Mouse (Mus musculus) adrenal gland, adult 8-10 months (tissue): ENCODE measurements at regions not wholly inside any gene's neighbourhood (a gene's known extent, or its start where the extent isn't known, plus 50 kb on each side); places are given as distances from the start of the nearest gene placed in this dataset.
"Not testable (repeated sequence)": the region's sequence is repeated elsewhere in the genome, so short reads cannot be mapped to it uniquely, and the experiment has no call there.

Source experiments
- DNase-seq: peaks from one replicate; pipeline ENCODE4 v3.0.0; 2022

- DNase-seq, result peak; percentile 46
Measured at GRCm38 (mm10) chr14:60526832-60527231, 107.0 kb upstream of the Spata13 start.

GRCm38 (mm10) chr14:60527951-60528350, 105.8 kb upstream of the Spata13 start:
- peak; percentile 48 for DNase-seq

- DNase-seq, result no peak
Measured at GRCm38 (mm10) chr14:60528520-60528919, 105.3 kb upstream of the Spata13 start.

GRCm38 (mm10) chr14:60529022-60529421, 104.8 kb upstream of the Spata13 start:
- peak; percentile 92 for DNase-seq

- DNase-seq, result no peak
Measured at GRCm38 (mm10) chr14:60529646-60530347, 104.0 kb upstream of the Spata13 start.

- no peak for DNase-seq
Measured at GRCm38 (mm10) chr14:60530348-60530711, 103.5 kb upstream of the Spata13 start.

- DNase-seq, result no peak
Measured at GRCm38 (mm10) chr14:60530973-60531372, 102.8 kb upstream of the Spata13 start.

GRCm38 (mm10) chr14:60531766-60532165, 102.0 kb upstream of the Spata13 start:
- no peak for DNase-seq

- no peak for DNase-seq
Measured at GRCm38 (mm10) chr14:60533452-60534224, 100.2 kb upstream of the Spata13 start.

- no peak for DNase-seq
Measured at GRCm38 (mm10) chr14:60539040-60539439, 94.8 kb upstream of the Spata13 start.

- no peak for DNase-seq
Measured at GRCm38 (mm10) chr14:60540111-60540510, 93.7 kb upstream of the Spata13 start.

- DNase-seq, result no peak
Measured at GRCm38 (mm10) chr14:60541596-60541995, 92.2 kb upstream of the Spata13 start.

GRCm38 (mm10) chr14:60544767-60545166, 89.0 kb upstream of the Spata13 start:
- DNase-seq, result no peak

- DNase-seq, result no peak
Measured at GRCm38 (mm10) chr14:60554222-60554740, 79.5 kb upstream of the Spata13 start.

- peak; percentile 41 for DNase-seq
Measured at GRCm38 (mm10) chr14:60556541-60556940, 77.3 kb upstream of the Spata13 start.

GRCm38 (mm10) chr14:60557020-60557419, 76.8 kb upstream of the Spata13 start:
- no peak for DNase-seq

- no peak for DNase-seq
Measured at GRCm38 (mm10) chr14:60559376-60559775, 74.4 kb upstream of the Spata13 start.

- DNase-seq, result no peak
Measured at GRCm38 (mm10) chr14:60559826-60560529, 73.8 kb upstream of the Spata13 start.

GRCm38 (mm10) chr14:60576281-60576680, 57.5 kb upstream of the Spata13 start:
- DNase-seq, result peak; percentile 53

- not testable (repeated sequence) for DNase-seq
Measured at GRCm38 (mm10) chr14:60580131-60580530, 53.7 kb upstream of the Spata13 start.
